Mouse (Mus musculus) forebrain, embryonic 15.5 days (tissue): ENCODE results near the gene Zbtb12. TPM values are rescaled to one million over a fixed set of nuclear protein-coding genes. Genes with fewer than 3 reads are reported as not detected.
A peak's percentile ranks its signal among the peaks of the same experiment; 100 is the strongest.
"Not testable (repeated sequence)": the region's sequence is repeated elsewhere in the genome, so short reads cannot be mapped to it uniquely, and the experiment has no call there.

Source experiments
- ATAC-seq: fragments of 200-750 bp; cut with Nextera tagmentation; replicated peaks from 2 replicates; pipeline ENCODE4 v1.8.0; 2017; ENCODE audit warnings: mild to moderate bottlenecking, moderate TSS enrichment, moderate library complexity
- H3K27ac ChIP-seq: fragments of 300-500 bp; sonication (generic); replicated peaks from 2 replicates; pipeline ENCODE4 v1.5.1; 2015; ENCODE audit warnings: mild to moderate bottlenecking, inconsistent platforms
- H3K27me3 ChIP-seq: fragments of 300-500 bp; sonication (generic); 2 replicates; pipeline ENCODE4 v1.6.1; 2015; ENCODE audit warnings: inconsistent platforms
- H3K36me3 ChIP-seq: fragments of 300-500 bp; sonication (generic); 2 replicates; pipeline ENCODE4 v1.6.1; 2015; ENCODE audit warnings: mild to moderate bottlenecking, inconsistent platforms
- H3K4me1 ChIP-seq: fragments of 300-500 bp; sonication (generic); 2 replicates; pipeline ENCODE4 v1.6.1; 2015; ENCODE audit warnings: inconsistent platforms
- H3K4me2 ChIP-seq: fragments of 300-500 bp; sonication (generic); replicated peaks from 2 replicates; pipeline ENCODE4 v1.6.1; 2015; ENCODE audit warnings: mild to moderate bottlenecking, inconsistent platforms
- H3K4me3 ChIP-seq: fragments of 300-500 bp; sonication (generic); 2 replicates; pipeline ENCODE4 v1.5.1; 2015; ENCODE audit warnings: mild to moderate bottlenecking, inconsistent platforms
- H3K9ac ChIP-seq: fragments of 300-500 bp; sonication (generic); replicated peaks from 2 replicates; pipeline ENCODE4 v1.6.1; 2015; ENCODE audit warnings: mild to moderate bottlenecking, inconsistent platforms
- H3K9me3 ChIP-seq: fragments of 300-500 bp; sonication (generic); 2 replicates; pipeline ENCODE4 v1.6.1; 2016; ENCODE audit warnings: inconsistent platforms
- WGBS: fragments of 180-500 bp; shearing (Covaris S2); methylation state at CpG from one replicate; pipeline ENCODE4 v1.1.7; 2015; ENCODE audit warnings: mixed read lengths; 5-methylcytosine and 5-hydroxymethylcytosine counted together
- polyA plus RNA-seq: library from polyadenylated mRNA; unstranded; fragments of >200 nt; fragmentation: Nextera tagmentation; extraction: Ambion mirVana; gene quantifications from 2 replicates; pipeline ENCODE4 v1.2.1, GENCODE M21; 2015

Zbtb12 gene
- polyA plus RNA-seq, 1 experiment from 2014 or later, result 9.9 TPM

GRCm38 (mm10) chr17:34897373-34898159 lies 18.3 kb downstream of the Zbtb12 start:
- 15% methylated on average over 10 of the region's 10 CpGs for WGBS
- H3K4me1 ChIP-seq, result peaks cover 56% of the 10 kb centered on the region

GRCm38 (mm10) chr17:34898160-34898586 lies 18.9 kb downstream of the Zbtb12 start, which contains the start of the genes C2 and Ehmt2:
Gene C2 (minus strand): TSS chr17:34898265.
Gene Ehmt2 (plus strand): TSS chr17:34898469.
- no peaks in the 10 kb centered on the region for H3K27me3 ChIP-seq
- H3K27ac ChIP-seq, result peak within 1 kb of the TSS; percentile 97
- H3K9me3 ChIP-seq, result no peaks in the 10 kb centered on the region
- ATAC-seq, result peak; percentile 46
- H3K4me1 ChIP-seq, result peaks cover 56% of the 10 kb centered on the region
- H3K4me2 ChIP-seq, result peak within 1 kb of the TSS; percentile 97
- WGBS, result 0% methylated on average over 16 of the region's 44 CpGs
- peak within 1 kb of the TSS; percentile 94 for H3K4me3 ChIP-seq
- peak within 1 kb of the TSS; percentile 96 for H3K9ac ChIP-seq
- peaks cover 19% of the 10 kb centered on the region for H3K36me3 ChIP-seq

More at GRCm38 (mm10) chr17:34897373-34898159, 18.3 kb downstream of the Zbtb12 start:
- H3K9ac ChIP-seq, result peak overlapping the region; percentile 96
- peak overlapping the region; percentile 94 for H3K4me3 ChIP-seq
- H3K9me3 ChIP-seq, result no peaks in the 10 kb centered on the region
- ATAC-seq, result no peak
- H3K27me3 ChIP-seq, result no peaks in the 10 kb centered on the region
- peak overlapping the region; percentile 97 for H3K4me2 ChIP-seq
- peak overlapping the region; percentile 97 for H3K27ac ChIP-seq
- peaks cover 13% of the 10 kb centered on the region; the same call in 1 of the 2 replicates for H3K36me3 ChIP-seq

- 0% methylated on average over 7 of the region's 47 CpGs for WGBS
- peak overlapping the region; percentile 97 for H3K27ac ChIP-seq
- peak overlapping the region; percentile 94 for H3K4me3 ChIP-seq
- peak overlapping the region; percentile 97 for H3K4me2 ChIP-seq
- no peak for ATAC-seq
- H3K36me3 ChIP-seq, result peaks cover 24% of the 10 kb centered on the region
- no peaks in the 10 kb centered on the region for H3K9me3 ChIP-seq
- peak overlapping the region; percentile 96 for H3K9ac ChIP-seq
- H3K27me3 ChIP-seq, result no peaks in the 10 kb centered on the region
- H3K4me1 ChIP-seq, result peaks cover 51% of the 10 kb centered on the region
Observed at GRCm38 (mm10) chr17:34898706-34899052, 19.4 kb downstream of the Zbtb12 start.

GRCm38 (mm10) chr17:34899053-34899889 lies 20.0 kb downstream of the Zbtb12 start:
- H3K4me2 ChIP-seq, result peak overlapping the region; percentile 97
- H3K9me3 ChIP-seq, result no peaks in the 10 kb centered on the region
- peaks cover 48% of the 10 kb centered on the region for H3K4me1 ChIP-seq
- H3K4me3 ChIP-seq, result peak overlapping the region; percentile 94
- no peaks in the 10 kb centered on the region for H3K27me3 ChIP-seq
- H3K36me3 ChIP-seq, result peaks cover 26% of the 10 kb centered on the region
- under 1% methylated on average over 38 of the region's 45 CpGs for WGBS
- H3K27ac ChIP-seq, result peak overlapping the region; percentile 97
- ATAC-seq, result peak; percentile 7; the same call in 1 of the 2 replicates
- peak overlapping the region; percentile 96 for H3K9ac ChIP-seq

- no peak for ATAC-seq
- Histone ChIP-seq H3K9me3 (no peaks in the 10 kb centered on the region), H3K4me2 (peak overlapping the region; percentile 97), H3K36me3 (peaks cover 28% of the 10 kb centered on the region), H3K4me3 (peak overlapping the region; percentile 94), H3K9ac (peak overlapping the region; percentile 96), H3K27me3 (no peaks in the 10 kb centered on the region), H3K4me1 (peaks cover 48% of the 10 kb centered on the region), H3K27ac (peak overlapping the region; percentile 97; the same call in 1 of the 2 replicates)
- WGBS, result 1% methylated on average over 5 of the region's 5 CpGs
Observed at GRCm38 (mm10) chr17:34899890-34900243, 20.6 kb downstream of the Zbtb12 start.

GRCm38 (mm10) chr17:34900826-34901225 lies 21.5 kb downstream of the Zbtb12 start:
- not testable (repeated sequence) for H3K4me3 ChIP-seq, H3K9ac ChIP-seq, H3K27me3 ChIP-seq, H3K27ac ChIP-seq, H3K9me3 ChIP-seq, ATAC-seq
- H3K4me1 ChIP-seq, result peaks cover 40% of the 10 kb centered on the region
- peak overlapping the region; percentile 97; the same call in 1 of the 2 replicates for H3K4me2 ChIP-seq
- peaks cover 37% of the 10 kb centered on the region for H3K36me3 ChIP-seq

- not testable (repeated sequence) for H3K4me3 ChIP-seq, H3K27ac ChIP-seq, H3K9me3 ChIP-seq, H3K4me2 ChIP-seq, H3K9ac ChIP-seq, H3K27me3 ChIP-seq, ATAC-seq
- H3K4me1 ChIP-seq, result peaks cover 29% of the 10 kb centered on the region
- H3K36me3 ChIP-seq, result peaks cover 45% of the 10 kb centered on the region
- WGBS, result 86% methylated on average over 10 of the region's 10 CpGs
Observed at GRCm38 (mm10) chr17:34901948-34902347, 22.7 kb downstream of the Zbtb12 start.

- no peaks in the 10 kb centered on the region for H3K27me3 ChIP-seq
- H3K4me3 ChIP-seq, result no peak overlapping the region
- ATAC-seq, result no peak
- no peaks in the 10 kb centered on the region for H3K9me3 ChIP-seq
- peaks cover 20% of the 10 kb centered on the region for H3K4me1 ChIP-seq
- H3K27ac ChIP-seq, result no peak overlapping the region
- no peak overlapping the region for H3K4me2 ChIP-seq
- 91% methylated on average over 9 of the region's 9 CpGs for WGBS
- peaks cover 55% of the 10 kb centered on the region for H3K36me3 ChIP-seq
- H3K9ac ChIP-seq, result no peak overlapping the region
Observed at GRCm38 (mm10) chr17:34902895-34903294, 23.6 kb downstream of the Zbtb12 start.

- peaks cover 80% of the 10 kb centered on the region for H3K36me3 ChIP-seq
- H3K27me3 ChIP-seq, result no peaks in the 10 kb centered on the region
- H3K4me1 ChIP-seq, result no peaks in the 10 kb centered on the region
- no peak overlapping the region for H3K9ac ChIP-seq
- H3K4me2 ChIP-seq, result no peak overlapping the region
- no peak overlapping the region for H3K4me3 ChIP-seq
- no peaks in the 10 kb centered on the region for H3K9me3 ChIP-seq
- no peak overlapping the region for H3K27ac ChIP-seq
- 93% methylated on average over 10 of the region's 10 CpGs for WGBS
- no peak for ATAC-seq
Observed at GRCm38 (mm10) chr17:34910982-34911381, 31.7 kb downstream of the Zbtb12 start.

GRCm38 (mm10) chr17:34911945-34912351 lies 32.7 kb downstream of the Zbtb12 start:
- H3K4me3 ChIP-seq, result no peak overlapping the region
- no peaks in the 10 kb centered on the region for H3K27me3 ChIP-seq
- H3K9me3 ChIP-seq, result no peaks in the 10 kb centered on the region
- H3K9ac ChIP-seq, result no peak overlapping the region
- peak; percentile 53 for ATAC-seq
- H3K27ac ChIP-seq, result no peak overlapping the region
- H3K36me3 ChIP-seq, result peaks cover 70% of the 10 kb centered on the region
- H3K4me1 ChIP-seq, result no peaks in the 10 kb centered on the region
- WGBS, result 39% methylated on average over 5 of the region's 5 CpGs
- H3K4me2 ChIP-seq, result no peak overlapping the region

- no peaks in the 10 kb centered on the region for H3K4me1 ChIP-seq
- 35% methylated on average over 18 of the region's 18 CpGs for WGBS
- no peak within 1 kb of the TSS for H3K27ac ChIP-seq
- no peak for ATAC-seq
- H3K4me3 ChIP-seq, result no peak within 1 kb of the TSS
- H3K4me2 ChIP-seq, result no peak within 1 kb of the TSS
- H3K27me3 ChIP-seq, result no peaks in the 10 kb centered on the region
- peaks cover 49% of the 10 kb centered on the region for H3K36me3 ChIP-seq
- H3K9me3 ChIP-seq, result no peaks in the 10 kb centered on the region
- H3K9ac ChIP-seq, result no peak within 1 kb of the TSS
Observed at GRCm38 (mm10) chr17:34913930-34914665, 34.8 kb downstream of the Zbtb12 start, which contains the start of gene Slc44a4. Gene Slc44a4 (plus strand): TSS chr17:34914466.
